Mouse (Mus musculus) frontal cortex, adult 2 months (tissue): ENCODE measurements around the gene Grifin. TPM values are rescaled to one million over a fixed set of nuclear protein-coding genes. Genes with fewer than 3 reads are reported as not detected.

Source experiments
- DNase-seq, 2 experiments: peaks; one replicate each; pipeline ENCODE4 v3.0.0; 2022; ENCODE audit warnings: low spot score in 1 of 2; ENCODE audit errors: extremely low spot score in 1 of 2
- polyA plus RNA-seq: library from polyadenylated mRNA; depleted of rRNA; stranded (reverse); fragments of >200 nt; gene quantifications from 2 replicates; pipeline ENCODE4 v1.2.3, GENCODE M21; 2012

Gene Grifin
- polyA plus RNA-seq, 1 experiment: 0.34 TPM

- no peak for DNase-seq
Observed at GRCm38 (mm10) chr5:140594846-140595245, 30.0 kb upstream of the Grifin start.

DNA sequence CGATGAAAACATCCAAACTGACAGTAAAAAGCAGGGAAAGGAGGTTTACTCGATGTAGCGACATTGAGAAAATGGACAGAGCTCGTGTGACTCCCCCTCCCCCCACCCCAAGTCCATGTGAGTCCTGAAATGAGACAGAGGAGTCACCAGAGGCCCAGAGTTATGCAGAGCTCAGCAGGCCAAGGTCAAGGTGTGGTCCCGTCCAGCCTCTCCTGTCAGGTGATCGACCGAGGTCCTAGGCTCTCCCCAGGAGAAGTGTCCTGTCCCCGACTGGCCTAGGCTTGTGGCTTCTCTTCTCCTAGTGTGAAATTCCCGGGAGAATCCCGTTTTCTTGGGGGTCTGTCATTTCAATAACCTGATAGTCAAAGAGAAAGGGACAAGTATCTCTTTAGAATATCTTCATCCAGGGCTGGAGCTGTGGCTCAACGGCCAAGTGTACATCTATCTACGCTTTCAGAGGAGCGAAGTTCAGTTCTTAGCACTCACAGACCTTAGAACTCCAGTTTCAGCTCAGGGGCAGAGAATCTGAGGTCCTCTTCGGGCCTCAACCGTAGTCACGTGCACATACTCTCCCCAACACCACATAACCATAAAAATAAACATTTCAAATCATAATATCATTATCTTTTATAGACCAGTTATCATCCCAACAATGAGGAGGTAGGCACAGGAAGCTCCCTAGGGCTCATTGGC is 24.4 kb upstream of the Grifin start:
- DNase-seq: no peak

GRCm38 (mm10) chr5:140583732-140584368 is 19.0 kb upstream of the Grifin start:
- DNase-seq: no peak

DNA sequence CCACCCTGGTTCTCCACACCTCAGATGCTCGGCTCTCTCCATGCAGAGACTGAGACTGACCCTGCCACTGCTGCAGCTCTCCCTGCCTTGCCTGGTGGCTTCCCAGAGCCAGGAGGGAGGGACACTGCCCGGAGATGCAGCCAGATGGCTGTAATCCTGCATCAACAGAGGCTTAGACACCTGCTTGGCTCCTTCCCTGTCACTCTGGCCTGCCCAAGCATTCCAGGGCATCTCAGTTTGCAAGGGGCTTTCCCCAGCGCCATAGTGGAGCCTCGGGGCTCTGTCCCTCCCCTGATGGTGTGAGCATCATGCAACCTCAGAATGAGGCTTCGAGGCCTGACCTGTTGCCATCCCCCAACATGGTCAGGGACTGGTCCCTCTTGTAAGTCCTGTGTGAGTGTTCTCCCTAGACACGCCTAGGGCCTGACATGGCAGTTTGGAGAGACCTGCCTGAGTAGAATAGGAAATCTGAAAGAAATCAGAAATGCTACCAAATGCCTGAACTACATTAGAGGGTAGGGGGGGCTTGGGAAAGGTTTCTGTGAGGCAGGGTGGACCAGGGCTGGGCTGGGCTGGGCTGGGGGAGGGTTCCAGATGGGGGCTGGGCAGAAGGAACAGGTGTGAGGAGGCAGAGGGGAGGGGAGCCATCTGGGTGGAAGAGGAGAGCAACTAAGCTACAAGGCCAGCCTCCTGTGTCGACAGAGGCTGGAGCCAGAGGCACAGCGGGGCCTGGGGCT is 18.3 kb upstream of the Grifin start:
- no peak for DNase-seq

- no peak for DNase-seq
Observed at GRCm38 (mm10) chr5:140581569-140581968, 16.7 kb upstream of the Grifin start.

GRCm38 (mm10) chr5:140579771-140580170 is 14.9 kb upstream of the Grifin start:
- no peak for DNase-seq

- DNase-seq: peak in 1 of 2 experiments; percentile 13
Observed at GRCm38 (mm10) chr5:140579221-140579620, 14.3 kb upstream of the Grifin start.

- DNase-seq: no peak
Observed at GRCm38 (mm10) chr5:140575381-140575866, 10.6 kb upstream of the Grifin start.

- DNase-seq: no peak
Observed at GRCm38 (mm10) chr5:140572611-140573010, 7.7 kb upstream of the Grifin start.

DNA sequence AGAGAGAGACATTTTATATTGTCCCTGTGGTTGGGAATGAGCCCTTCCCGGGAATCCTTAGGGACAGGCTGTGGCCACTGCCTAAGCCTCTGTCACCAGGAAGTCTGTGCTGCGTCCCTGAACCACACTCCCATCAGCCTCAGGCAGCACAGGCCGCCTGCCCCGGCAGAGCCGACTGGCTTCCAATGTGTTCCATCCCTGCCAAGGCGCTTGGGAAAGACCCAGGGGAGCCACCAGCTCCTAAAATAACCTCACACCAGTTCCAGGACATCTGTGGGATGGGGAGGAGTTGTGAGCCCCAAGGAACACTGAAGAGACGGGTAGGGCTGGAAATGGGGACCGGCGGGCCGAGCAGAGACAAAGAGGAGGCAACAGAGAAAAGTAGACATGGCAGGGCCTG is 6.8 kb upstream of the Grifin start:
- DNase-seq: peak in 1 of 2 experiments; percentile 19

DNA sequence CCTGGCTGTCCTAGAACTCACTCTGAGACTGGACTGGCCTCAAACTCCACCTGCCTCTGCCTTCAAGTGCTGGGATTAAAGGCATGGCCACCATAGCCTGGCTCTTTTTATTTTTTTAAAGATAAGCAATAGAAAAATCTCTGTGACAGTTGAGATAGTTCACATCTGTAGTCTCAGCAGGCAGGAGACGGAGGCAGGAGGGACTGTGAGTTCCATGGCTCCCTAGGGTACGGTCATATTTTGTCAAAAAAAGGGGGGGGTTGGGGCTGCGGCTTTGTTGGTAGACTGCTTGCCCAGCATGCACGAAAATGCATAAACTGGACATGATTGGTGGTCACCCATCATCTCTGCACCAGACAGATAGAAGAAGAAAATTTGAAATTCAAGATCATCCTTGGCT is 6.3 kb upstream of the Grifin start:
- DNase-seq: no peak

DNA sequence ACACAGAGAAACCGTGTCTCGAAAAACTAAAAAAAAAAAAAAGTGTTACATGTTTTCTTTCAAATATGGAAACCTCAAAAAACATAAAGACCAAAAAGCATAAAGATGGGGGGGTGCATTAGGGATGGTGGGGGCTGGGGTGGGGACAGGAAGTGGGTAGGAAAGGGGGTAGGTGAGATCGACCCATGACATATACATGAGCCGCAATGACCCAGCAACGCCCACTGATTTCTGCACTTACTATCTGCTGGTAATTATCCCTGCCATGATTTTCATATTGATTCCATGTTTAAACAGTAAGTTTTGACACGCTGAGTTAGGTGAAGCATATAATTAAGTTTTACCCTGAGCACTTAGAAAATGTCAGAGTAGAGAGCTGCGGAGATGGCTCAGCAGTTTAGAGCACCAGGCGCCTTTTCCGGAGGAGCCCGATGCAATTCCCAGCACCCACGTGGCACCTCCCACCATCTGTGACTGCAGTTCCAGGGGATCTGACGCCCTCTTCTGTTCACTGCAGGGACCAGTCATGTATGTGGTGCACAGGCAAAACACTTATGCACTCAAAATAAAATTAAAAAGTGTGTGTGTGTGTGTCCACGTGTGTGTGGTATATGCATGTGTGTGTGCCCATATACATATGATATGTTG is 5.5 kb upstream of the Grifin start:
- peak in 1 of 2 experiments; percentile 42 for DNase-seq

GRCm38 (mm10) chr5:140569032-140569595 is 4.2 kb upstream of the Grifin start:
- no peak for DNase-seq

GRCm38 (mm10) chr5:140568321-140568970 is 3.6 kb upstream of the Grifin start:
- DNase-seq: peak in 1 of 2 experiments; percentile 76

DNA sequence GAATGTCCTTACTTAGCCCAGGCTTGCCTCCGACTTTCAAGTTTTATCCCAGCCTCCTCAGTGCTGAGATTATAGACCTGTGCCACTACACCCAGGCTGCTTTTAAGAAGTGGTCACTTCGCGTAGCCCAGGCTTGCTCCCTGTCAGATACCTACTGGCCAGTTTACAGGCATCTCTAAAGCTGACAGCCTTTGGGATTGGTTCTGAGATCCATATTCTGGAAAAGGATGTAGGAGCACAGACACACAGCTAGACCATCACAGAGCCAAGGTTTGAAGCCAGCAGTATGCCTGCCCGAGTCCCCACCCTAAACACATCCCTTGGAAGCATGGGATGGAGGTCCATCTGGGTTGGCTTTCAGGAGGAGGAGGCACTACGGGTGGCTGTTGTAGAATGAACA is 2.9 kb upstream of the Grifin start:
- DNase-seq: no peak

GRCm38 (mm10) chr5:140567321-140567720 is 2.5 kb upstream of the Grifin start:
- peak in 1 of 2 experiments; percentile 42 for DNase-seq

GRCm38 (mm10) chr5:140566271-140566670 is 1.4 kb upstream of the Grifin start:
- DNase-seq: no peak

DNA sequence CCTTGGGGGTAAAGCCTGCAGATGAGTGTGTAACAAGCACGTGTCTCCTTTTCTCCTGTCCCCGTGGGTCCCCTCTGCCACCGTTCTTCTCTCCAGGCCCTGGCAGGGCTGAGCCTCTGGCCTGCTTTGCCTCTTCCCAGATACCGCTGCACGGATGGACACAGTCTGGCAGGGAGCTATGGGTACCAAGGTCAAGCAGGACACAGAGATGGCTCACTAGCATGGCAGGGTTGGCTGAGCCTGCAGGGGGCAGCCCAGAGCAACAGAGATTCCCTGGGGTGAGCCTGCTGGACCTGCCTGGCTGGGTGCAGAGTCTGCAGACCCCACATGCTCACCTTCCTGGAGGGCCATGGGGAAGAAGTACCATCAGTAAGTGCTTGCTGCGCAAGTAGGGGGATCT is 985 bp upstream of the Grifin start:
- peak in 1 of 2 experiments; percentile 40 for DNase-seq

- peak in 1 of 2 experiments; percentile 45 for DNase-seq
Observed at GRCm38 (mm10) chr5:140565451-140565850, 580 bp upstream of the Grifin start.

DNA sequence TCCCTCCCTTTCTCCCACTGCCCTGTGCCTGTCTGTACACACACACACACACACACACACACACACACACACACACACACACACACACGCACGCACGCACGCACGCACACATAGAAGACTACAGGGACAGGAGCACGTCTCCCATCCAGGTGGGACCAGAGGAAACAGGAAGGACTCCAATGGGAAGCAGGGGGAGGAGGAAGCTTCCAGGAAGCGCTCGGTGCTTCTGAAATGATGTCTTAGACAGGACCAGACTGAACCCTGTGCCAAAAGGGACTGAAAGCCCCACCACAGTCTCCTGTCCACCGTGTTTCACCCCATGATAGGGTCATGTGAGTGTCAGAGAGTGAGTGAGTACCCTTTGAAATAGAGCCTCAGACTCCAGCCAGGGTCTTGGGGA is 2.3 kb downstream of the Grifin start:
- no peak for DNase-seq
